Mouse (Mus musculus) thymus, postnatal 25 days (tissue): Measurements from ENCODE around the gene Dyrk2.
A peak's percentile ranks its signal among the peaks of the same experiment; 100 is the strongest.

ENCODE experiments used
- DNase-seq: peaks from one replicate; pipeline ENCODE4 v3.0.0; 2022

Gene Dyrk2

DNA sequence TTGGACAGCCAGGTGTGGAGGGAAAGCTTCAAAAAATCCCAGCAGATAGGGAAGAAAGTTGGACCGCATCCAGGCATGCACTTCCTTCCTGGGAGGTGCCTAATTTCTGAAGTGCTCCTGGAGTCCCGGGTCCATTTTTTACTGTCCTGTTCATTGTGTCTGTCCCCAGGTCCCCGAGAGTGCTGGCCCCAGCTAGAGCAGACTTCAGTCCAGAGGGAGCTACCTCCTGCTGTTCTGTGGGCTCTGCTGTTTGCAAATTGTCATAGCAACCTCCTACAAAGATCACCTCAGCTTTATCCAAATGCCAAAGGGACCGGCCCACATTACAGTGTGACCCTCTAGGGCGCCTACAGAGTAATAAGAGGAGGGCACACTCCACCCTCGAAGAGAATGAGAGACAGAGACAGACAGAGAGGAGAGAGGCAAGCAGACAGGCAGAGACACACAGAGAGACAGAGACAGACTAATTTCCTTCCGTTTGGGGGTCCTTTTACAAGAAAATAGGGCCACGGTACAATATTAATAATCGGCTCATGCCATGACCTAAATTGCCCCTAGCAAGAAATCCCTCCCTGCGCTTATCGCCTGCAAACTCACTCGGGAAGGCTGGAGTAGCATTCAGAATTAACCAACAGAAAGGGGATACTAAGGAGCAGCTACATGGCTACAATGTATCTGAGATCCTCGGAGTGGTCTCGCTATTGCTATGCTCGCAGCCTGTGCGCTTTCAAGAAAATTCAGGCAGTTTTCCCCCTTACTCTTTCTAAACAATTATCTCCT lies at the start of gene Dyrk2:
Dyrk2 (minus strand) TSS at position 9 of the 780 bp plus-strand sequence.
- no peak for DNase-seq

DNA sequence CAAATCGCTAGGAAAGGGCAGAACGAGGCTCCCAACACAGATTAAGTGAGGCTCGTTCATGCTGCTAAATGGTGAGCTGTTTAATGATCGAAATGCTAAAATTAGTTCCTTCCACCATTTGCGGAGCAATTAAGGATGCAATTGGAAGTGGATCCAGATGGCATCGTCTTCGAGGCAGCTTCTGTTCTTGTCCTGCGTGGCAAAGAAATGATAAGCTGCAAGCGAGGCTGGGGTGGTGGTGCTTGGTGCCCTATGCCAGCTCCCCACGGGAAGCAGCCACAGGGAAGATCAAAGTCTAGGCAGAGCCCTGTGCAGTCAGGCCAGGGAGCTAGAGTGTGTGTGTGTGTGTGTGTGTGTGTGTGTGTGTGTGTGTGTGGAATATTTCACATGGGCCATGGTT lies 32.6 kb upstream of the Dyrk2 start:
- no peak for DNase-seq

DNA sequence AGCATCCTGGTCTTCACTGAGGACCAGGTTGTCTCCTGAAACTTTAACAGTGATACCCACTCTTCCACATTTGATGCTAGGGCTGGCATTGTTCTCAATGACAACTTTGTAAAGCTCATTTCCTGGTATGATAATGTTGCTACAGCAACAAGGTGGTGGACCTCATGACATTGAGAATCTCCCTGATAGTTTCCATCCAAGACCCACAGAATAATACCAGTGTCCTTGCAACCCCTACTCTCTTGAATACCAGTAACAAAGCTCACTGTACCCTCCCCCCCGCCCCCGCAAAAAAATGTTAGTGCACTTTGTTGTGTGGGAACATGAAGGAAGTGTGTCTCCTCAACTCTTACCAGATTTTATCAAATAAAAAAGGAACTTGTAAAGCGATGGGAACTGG lies 23.6 kb upstream of the Dyrk2 start:
- DNase-seq: no peak

DNA sequence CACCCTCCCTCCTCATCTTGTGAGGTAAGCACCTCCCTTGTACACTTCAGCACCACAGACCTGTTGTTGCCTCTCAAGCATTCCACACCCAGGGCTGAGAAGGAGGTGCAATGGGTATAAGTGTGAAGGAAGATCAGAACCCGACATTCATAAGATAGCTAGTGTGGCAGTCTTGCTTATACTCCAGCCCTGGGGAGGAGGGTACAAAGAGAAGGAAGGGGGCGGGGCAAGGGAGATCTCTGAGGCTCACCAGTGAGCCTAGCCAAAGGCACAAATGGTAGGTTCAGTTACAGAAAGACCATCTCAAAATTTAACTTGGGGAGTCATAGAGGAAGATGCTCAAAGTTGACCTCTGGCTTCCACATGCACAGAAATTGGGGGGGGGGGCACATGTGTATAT lies 14.1 kb upstream of the Dyrk2 start:
- peak; percentile 56 for DNase-seq

DNA sequence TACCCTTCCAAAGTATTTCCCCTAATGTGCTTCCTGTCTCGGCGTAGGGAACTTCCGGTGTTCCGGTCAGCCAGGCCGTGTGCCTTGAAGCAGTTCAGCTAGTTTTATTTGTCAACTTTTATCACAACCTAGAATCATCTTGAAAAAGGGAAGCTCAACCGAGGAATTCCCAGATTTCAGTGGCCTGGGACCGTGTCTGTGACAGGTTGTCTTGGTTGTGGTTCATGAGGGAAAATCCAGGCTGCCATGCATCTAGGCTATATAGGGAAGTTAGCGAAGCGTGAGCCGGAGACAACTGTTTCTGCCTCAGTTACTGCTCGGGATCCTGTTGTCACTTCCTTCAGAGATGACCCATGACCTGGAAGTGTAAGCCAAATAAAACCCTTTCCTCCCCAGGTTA lies 13.3 kb upstream of the Dyrk2 start:
- no peak for DNase-seq

DNA sequence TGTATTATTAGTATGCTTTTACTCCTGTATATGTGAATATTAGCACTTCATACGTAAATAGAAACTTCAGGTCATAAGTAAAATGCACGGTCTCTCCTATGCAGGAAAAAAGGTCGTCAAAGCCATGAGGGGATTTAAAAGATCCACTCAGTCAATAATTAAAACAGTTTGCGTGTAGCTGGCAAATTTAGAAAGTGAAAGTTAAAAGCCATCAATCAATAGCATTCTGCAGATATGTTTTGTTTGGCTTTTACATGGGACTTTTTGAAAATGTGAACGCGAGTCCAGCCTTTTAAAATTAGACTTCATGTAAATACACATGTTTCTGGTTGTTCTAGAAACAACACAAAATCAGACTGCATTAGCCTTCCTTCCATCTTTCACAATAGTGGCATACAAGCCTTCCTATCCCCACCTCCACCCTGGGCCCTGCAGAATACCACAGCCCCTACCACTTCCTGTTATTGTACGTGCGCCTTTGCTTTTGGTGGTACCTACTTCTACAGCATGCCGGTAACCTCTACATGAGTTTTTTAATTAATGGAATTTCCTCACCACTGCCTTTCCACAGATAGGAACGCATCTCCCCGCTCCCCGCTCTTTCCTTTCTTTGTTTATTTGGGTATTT lies 12.4 kb upstream of the Dyrk2 start:
- peak; percentile 84 for DNase-seq

DNA sequence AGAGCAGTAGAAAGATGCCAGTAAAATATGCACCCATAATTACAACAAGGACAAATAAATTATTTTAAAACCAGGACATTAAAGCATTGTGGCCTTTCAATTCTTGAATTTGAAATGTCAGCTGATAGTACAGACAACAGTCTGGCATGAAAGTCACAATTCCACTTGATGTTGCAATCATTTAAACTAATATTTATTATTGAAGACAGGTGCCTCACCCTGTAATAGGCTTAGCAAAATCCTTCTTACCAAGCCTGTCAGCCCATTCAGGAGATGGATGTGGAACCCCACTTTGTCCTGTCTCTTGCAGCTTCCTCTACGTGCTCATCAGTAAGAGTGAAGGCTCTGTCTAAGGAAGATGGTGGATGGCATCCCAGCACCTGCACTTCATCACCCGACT lies 10.8 kb upstream of the Dyrk2 start:
- no peak for DNase-seq

DNA sequence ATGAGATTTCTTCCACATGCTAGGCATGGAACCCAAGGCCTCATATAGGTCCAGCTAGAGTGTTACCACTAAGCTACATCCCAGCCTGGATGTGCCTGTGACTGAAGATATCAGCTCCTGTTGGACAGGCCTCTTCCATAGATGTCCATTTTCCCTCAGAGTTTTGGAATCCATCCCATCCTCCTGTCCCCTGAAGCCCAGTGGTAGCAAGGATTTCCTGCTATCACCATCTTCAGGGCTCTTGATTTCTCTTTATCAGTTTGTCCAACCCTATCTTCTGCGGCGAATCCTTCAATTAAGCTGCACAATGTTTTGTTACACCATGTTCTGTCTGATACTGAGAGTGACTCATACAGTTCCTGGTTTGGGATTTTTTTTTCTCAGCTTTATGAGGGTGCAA lies 2.2 kb upstream of the Dyrk2 start:
- no peak for DNase-seq

DNA sequence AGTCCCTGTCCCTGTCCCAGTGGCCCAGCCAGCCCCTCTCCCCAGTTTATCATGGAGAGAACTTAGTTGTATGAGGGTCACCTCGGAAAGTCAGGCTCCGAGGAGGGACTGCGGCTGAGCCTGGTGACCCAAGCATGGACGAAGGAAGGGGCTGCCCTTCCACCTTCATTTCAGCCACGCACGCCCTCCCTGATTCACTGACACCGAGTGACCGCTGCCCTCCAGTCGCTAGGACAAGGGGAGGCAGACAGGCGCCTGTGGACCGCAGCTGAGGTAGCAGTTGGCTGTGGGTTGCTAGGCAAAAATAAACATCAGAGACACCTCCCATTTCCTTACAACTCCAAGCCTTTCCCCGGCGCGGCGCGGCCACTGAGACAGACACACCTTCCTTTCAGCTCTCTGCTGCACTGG lies 413 bp downstream of the Dyrk2 start:
- DNase-seq: peak; percentile 76

DNA sequence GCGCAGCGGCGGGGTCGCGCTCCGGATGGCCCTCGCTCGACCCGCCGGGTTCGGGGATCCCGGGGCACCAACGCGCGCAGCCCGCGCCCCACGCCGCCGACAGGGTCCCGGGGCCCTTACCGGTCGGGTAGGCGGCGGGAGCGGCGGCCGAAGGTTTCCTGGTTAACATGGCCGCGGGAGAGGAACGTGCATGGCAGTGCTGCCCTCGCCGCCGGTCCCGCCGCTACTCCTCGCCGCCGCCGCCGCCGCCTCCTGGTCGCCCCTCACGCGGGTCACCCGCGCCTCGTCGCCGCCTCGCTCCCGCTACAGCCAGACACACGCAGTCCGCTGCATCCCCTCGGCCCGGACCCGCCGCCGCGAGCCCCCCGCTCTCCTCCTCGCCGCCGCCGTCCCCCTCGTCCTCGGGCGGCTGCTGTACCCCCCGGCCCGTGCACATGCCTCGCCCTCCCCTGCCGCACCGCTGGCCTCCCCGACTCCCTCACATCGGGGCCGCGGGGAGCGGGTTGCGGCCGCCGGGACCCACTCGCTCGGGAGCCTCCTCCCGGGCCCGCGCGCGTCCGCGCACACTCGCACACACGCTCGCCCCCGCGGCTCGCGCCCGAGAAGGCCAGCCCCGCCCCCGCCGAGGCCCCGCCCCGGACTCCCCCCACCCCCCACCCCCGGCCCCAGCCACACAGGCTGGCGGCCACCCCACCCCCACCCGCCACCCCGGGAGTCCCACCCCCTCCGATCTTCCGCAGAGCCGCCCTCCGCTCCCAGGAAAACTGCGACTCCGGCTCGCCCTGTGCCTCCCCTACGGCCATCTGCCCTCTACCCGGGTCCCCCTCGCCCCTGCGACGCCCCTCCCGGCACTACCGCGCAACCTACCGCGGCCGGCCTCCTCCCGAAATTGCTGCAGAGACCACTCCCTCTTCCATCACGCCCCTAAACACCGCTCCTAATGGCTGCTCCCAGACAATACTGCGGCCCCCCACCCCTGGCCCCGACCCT lies 1.1 kb downstream of the Dyrk2 start:
- DNase-seq: peak; percentile 87

DNA sequence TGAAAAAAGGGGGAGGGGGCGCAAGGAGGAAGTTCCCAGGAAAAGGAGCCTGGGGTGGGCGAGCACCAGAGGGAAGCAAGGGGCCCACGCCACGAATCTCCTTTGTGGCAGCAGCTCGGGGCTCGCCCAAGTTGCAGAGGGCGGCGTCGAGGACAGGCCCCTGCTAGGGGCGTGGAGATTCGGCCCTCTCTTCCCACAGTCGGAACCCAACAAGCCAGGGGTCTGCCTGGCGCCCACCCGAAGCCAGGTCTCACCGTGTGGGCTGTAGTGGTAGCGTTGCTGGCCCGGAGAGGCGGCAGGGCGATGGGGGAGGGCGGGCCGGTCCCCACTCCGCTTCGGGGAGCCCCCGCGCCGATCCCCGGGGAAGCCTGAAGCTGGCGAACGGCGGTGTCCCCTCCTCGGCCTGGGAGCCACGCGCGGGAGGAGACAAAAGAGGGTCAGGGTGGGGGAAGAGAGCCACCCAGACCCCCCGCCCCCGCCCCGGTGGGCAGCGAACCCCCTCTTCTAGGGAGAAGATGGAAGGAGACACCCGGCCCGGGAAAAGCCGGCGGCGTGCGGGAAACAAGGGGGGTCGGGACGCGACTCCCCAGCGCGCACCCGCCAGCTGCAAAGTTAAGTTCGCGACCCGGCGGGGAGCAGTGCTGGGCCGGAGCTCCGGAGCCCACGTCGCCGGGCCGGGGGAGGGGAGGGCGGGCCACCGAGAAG lies 2.0 kb downstream of the Dyrk2 start:
- DNase-seq: peak; percentile 70

DNA sequence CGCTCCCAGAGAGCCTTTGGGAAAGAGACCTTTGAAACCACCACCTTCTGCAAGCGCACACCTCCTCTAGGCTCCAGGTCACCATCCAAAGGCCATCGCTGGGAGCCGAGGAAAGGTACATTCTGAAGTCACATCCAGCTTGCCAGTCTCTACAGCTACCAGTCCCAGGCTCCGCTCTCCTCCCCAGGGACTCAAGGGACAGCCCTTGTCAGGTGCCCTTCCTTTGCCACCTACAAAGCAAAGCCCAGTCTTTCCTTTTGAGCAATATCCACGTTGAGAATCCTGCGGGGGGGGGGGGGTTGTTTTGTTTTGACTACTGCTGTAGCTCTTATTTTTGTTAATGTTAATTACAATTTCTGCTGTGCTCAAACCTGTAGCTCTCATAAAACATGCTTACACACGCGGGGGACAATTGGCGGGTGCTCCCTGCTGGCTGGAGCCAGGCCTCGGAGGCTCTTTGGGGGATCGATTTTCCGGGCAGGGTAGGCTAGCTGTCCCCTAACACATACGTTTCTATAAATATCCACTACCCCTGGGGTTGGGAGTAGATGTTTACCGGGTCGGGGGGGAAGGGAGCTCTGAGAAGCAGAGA lies 2.6 kb downstream of the Dyrk2 start:
- DNase-seq: peak; percentile 31

DNA sequence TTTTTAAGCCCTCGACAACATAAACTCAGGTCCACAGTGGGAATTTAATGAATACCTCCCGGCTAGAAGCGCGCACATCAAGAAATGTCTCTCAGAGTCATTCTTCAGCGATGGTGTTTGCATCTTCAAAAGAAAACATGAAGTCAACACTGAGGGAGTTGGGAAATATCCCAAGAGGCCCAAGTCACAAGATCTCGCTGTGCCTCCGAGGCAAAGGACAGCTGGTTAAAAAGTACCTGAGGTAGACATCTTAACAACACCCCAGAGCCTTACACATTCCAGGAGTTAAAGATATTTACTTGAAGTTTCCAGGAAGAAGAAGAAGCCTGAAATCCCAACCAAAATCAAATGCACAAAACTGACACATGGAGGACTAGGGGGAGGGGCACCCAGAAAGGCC lies 5.0 kb downstream of the Dyrk2 start:
- DNase-seq: no peak

DNA sequence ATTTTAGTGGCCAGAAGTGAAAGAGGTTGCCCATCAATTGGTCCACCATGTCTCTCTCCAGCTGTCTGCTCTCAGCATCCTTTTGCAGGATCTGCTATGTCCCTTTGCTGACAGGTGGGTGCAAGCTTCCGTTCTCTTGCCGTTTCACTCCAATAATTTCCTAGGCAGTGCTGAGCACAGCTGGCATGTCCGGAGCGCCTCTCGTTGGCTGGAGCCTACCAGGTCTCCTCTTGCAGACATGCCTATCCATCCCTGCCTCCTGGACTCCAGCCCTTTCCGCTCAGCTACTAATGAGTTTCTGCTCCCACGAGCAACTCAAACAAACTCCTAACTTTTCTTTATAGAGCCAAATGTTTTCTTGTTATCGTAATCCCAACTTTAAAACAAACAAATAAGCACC lies 6.4 kb downstream of the Dyrk2 start:
- DNase-seq: no peak

DNA sequence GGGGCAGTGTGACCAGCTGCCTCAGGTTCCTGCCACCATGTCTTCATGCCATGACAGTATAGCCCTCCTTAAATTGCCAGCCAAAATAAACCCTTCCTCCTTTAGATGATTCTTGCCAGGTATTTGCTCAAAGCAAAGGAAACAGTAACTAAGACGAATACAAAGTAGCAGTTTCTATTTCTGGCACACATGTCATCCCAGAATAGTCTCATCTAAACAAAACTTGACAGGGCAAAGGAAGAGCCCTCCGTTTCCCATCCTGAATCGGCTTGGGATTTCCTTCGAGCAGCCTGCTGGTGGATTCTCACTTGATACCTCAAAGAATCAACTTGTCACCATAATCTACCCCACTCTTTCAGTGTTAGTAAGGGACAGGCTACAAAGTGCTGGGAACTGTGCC lies 7.8 kb downstream of the Dyrk2 start:
- no peak for DNase-seq

DNA sequence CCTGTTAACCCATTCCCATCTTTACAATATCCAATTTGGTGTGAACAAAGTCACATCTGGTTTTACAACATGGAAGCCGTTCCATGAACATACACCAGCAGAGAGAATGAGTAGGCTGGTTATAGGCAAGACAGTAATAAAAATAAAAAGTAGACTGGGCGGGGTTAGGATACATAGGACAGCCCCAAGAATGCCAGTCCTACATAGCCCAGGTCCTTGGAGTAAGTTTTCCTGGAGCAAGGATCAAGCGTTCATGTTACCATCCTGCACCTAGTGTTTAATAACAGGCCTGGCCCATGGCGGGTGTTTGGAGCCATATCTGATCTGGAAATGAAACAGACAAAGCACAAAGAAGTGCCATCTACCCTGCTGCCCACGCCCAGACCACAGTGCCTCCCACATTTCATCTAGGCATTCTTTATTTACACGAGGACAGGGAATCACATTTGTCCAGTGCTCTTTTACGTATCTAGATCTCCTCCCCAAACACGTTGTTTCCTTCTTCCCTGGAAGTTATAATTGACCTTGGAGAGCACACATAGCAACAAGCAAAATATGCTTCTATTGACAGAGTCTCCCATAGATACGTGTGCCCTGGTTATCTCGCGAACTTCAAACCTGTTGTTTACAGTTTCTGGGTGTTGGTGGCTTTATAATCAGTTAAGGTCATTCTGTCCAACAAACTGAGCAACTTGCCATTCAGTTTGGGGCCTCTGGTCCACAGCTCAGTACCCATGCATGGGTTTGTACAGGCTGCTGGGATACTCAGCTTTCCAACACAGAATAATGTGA lies 8.6 kb downstream of the Dyrk2 start:
- DNase-seq: no peak

DNA sequence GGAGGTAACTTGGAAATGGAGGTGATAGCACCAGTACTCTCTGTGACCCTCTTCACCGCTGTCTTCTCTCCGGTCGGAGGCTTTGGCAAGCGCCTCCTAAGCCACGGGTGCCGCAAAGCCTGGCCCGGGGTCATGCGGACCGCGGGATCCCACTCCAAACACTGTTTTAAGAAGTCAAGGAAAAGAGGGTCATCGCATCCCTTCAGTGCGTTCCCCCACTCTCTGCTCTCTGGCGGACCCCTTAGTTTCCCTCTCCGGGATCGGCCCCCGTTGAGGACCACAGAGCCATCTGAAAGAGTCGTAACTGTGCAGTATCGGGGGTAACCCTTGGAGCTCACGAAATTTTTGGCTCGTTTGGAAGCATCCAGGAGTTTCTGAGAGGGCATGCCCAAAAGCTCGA lies 10.4 kb downstream of the Dyrk2 start:
- no peak for DNase-seq

DNA sequence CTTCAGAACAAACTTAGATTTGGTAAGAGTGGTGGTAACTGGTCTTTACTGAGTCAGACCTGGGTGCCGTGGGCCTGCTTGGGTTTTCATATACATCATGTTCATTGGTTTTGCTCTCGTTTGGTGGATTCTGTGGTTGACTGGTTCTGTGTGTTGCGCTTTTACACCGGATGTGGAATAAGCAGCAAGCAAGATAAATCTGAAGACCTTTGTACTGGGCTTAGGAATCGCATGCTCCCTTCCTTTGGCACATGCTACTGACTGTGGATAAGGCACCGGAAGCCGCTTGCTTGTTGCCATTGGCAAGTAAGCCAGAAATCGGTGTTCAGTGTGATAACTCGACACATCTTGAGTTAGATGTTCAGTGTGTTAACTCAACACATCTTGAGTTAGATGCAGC lies 15.4 kb downstream of the Dyrk2 start:
- no peak for DNase-seq

DNA sequence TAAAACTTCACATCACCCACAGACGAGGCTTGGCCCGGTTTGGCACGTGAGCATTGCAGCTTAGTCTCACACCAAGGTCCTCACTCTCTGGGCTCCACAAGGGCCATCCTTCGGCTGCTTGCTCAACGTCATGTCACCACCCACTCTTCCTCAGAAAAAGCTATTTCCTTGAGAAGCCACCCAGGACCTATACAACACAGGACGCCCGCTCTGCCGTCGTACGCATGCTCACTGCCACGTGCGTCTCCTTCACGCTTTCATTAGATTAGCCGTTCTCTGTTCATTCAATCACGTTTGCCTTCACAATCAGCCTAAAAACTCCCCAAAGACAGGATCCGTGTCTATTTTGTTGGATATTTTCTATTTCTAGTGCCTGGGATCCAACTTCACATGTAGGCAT lies 17.5 kb downstream of the Dyrk2 start:
- DNase-seq: no peak

DNA sequence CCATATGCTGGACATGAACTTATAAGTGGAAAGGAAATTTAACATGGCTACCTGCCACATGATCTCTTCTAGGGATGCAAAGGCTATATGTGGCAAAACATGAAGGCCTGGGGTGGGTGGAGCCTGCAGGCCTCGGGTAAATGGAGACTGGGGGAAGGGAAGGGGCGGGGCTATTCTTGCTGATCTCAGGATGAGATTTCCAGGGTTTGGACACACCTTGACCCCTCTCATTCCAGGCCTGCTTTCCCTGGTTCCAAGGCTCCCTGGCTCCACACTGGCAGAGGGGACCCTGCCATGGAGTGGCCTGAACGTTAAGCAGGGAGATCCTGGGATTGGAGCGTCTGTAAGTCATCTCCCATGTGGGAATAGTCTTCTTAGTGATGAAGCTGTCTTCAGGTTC lies 21.5 kb downstream of the Dyrk2 start:
- no peak for DNase-seq

DNA sequence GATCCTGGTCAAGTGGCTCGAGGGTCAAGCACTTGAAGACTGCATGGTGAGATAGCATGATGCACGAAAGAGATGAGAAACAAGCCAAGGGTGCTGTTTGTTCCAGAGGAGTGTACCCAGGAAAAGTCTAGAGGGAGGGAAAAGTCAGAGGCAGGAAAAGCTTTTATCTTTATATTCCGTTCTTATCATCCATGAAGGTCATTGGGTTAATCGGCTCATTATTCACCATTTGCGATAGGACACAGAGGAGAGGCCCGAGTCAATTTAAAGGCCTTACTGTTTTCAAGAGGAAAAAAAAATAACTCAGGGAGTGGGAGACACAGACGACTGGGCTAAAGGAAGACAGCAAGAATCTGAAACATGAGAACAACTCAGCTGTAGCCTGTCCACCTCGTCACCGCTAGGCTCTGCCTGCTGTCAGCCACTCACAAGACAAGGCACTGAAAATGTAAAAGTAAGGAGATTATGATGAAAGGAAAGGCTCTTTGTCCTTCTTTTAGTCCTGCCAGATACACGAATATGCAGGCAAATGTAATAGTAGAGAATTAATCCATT lies 22.9 kb downstream of the Dyrk2 start:
- DNase-seq: no peak
